Mouse (Mus musculus) small intestine, adult 2 months (tissue): ENCODE results near the gene Asic4. TPM values are rescaled to one million over a fixed set of nuclear protein-coding genes. Genes with fewer than 3 reads are reported as not detected.
A peak's percentile ranks its signal among the peaks of the same experiment; 100 is the strongest.

Experiments used
- H3K27ac ChIP-seq: fragments of 200-500 bp; 2 replicates; pipeline ENCODE4 v1.5.1; 2012; ENCODE audit warnings: low read depth, low read length, control low read depth, inconsistent platforms; ENCODE audit not compliant: insufficient read depth
- H3K27me3 ChIP-seq: fragments of 200-500 bp; 2 replicates; pipeline ENCODE4 v1.6.1; 2012; ENCODE audit warnings: mild to moderate bottlenecking, moderate library complexity, low read length, inconsistent platforms; ENCODE audit not compliant: control insufficient read depth, insufficient read depth
- H3K36me3 ChIP-seq: fragments of 200-500 bp; 2 replicates; pipeline ENCODE4 v1.6.1; 2012; ENCODE audit warnings: mild to moderate bottlenecking, low read length, control low read depth, inconsistent platforms; ENCODE audit not compliant: control insufficient read depth, insufficient read depth
- H3K4me1 ChIP-seq: fragments of 200-500 bp; 2 replicates; pipeline ENCODE4 v1.6.1; 2012; ENCODE audit warnings: low read length, inconsistent platforms, mixed read lengths; ENCODE audit not compliant: control insufficient read depth, insufficient read depth, insufficient read length
- H3K4me3 ChIP-seq: fragments of 200-500 bp; 2 replicates; pipeline ENCODE4 v1.5.1; 2012; ENCODE audit warnings: low read depth, mild to moderate bottlenecking, control low read depth, inconsistent platforms, low read length, moderate library complexity
- CTCF ChIP-seq: fragments of 200-500 bp; IDR thresholded peaks from 2 replicates; pipeline ENCODE4 v1.5.1; 2012; ENCODE audit warnings: low read depth, mild to moderate bottlenecking, control low read depth, inconsistent platforms, low read length, moderate library complexity, mixed read lengths; ENCODE audit not compliant: insufficient replicate concordance, insufficient read length; ENCODE audit errors: extremely low read depth
- POLR2A ChIP-seq: fragments of 200-500 bp; IDR thresholded peaks from 2 replicates; pipeline ENCODE4 v1.6.1; 2012; ENCODE audit warnings: low read depth, mild to moderate bottlenecking, control low read depth, inconsistent platforms, low read length, moderate library complexity
- WGBS: fragments of 180-500 bp; shearing (Covaris S2); methylation state at CpG from one replicate; pipeline ENCODE4 v1.1.7; 2018; 5-methylcytosine and 5-hydroxymethylcytosine counted together
- polyA plus RNA-seq: library from polyadenylated mRNA; depleted of rRNA; stranded (reverse); fragments of >200 nt; gene quantifications from 2 replicates; pipeline ENCODE4 v1.2.3, GENCODE M21; 2012

The Asic4 gene
- polyA plus RNA-seq, 1 experiment = 0.05 TPM

DNA sequence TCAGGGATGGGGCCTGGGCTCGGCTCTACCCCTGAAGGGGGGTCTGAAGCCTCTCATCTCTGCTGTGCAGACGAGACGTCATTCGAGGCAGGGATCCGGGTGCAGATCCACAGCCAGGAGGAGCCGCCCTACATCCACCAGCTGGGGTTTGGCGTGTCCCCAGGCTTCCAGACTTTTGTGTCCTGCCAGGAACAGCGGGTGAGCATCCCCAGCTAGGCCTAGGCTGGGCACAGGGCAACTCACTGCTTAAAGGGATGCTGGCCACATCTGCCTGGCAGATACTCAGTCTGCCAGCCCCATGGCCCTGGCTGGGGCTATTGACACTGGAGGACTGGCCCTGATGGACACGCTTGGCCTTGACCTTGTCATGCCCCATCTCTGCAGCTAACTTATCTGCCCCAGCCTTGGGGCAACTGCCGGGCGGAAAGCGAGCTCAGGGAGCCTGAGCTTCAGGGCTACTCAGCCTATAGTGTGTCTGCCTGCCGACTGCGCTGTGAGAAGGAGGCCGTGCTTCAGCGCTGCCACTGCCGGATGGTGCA lies 19.1 kb downstream of the Asic4 start:
- Histone ChIP-seq H3K27ac (no peak overlapping the region), H3K36me3 (peaks cover 3% of the 10 kb centered on the region; the same call in 1 of the 2 replicates), H3K27me3 (no peaks in the 10 kb centered on the region), H3K4me1 (no peaks in the 10 kb centered on the region), H3K4me3 (no peak overlapping the region)
- 70% methylated on average over 17 of the region's 17 CpGs for WGBS
- no peak for TF ChIP-seq CTCF
- no peak for TF ChIP-seq POLR2A

DNA sequence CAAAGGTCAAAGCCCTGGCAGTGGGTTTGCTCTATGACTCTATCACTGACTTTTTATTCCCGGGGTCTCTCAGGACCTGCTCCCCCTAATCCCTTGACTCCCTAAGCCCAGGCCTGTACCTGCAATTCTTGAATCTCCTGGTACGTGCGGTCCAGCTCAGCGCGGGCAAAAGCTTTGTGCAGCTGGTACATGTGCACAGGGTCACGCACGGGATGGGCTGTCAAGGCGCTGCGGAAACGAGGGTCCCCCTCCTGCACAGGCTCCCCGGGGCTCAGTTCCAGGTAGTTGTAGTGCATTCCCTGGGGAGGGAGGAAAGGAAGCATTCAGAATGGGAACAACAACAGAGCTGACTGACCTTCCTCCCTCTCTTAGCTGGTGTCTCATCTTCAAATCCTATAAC lies 26.2 kb downstream of the Asic4 start:
- 95% methylated on average over 11 of the region's 11 CpGs for WGBS
- H3K27ac ChIP-seq = no peak overlapping the region
- TF ChIP-seq CTCF (no peak), POLR2A (no peak)
- H3K27me3 ChIP-seq = no peaks in the 10 kb centered on the region; the same call in 1 of the 2 replicates
- peaks cover 13% of the 10 kb centered on the region for H3K4me1 ChIP-seq
- peaks cover 13% of the 10 kb centered on the region; the same call in 1 of the 2 replicates for H3K36me3 ChIP-seq
- H3K4me3 ChIP-seq = no peak overlapping the region

DNA sequence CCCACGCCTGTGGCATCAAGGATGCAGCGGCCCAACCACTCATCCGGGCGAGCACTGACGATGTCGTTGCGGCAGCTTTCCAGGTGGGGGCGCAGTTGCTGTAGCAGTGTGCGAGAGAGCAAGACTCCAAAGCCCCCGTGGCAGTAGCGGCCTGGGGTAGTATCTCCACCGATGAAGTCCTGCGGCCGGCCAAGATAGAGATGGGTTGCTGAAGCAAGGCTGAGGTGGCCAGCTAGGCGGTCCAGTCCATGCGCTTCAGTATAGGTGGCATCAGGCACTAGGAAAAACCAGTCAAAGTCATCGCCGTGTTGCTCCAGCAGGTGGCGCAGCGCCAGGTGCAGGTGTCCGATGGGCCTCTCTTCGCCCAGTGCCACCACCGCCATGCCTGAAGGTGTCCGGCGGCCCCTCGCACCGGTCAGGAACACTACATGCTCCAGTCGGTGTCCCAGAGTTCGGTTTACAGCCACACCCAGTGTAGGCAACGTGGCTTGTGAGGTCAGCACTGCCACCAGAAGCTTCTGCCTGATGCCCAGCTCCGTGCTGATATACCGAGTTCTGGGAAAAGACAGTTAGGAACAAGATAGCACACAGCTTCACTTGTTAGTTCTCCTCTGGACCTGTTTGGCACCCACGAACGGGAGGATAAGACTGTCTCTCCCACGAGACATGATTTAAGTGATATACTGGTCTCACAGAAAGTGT lies 27.2 kb downstream of the Asic4 start:
- Histone ChIP-seq H3K4me3 (peak overlapping the region; percentile 24), H3K27ac (no peak overlapping the region), H3K36me3 (peaks cover 13% of the 10 kb centered on the region; the same call in 1 of the 2 replicates), H3K27me3 (no peaks in the 10 kb centered on the region; the same call in 1 of the 2 replicates), H3K4me1 (peaks cover 13% of the 10 kb centered on the region)
- WGBS = 13% methylated on average over 35 of the region's 35 CpGs
- TF ChIP-seq POLR2A (no peak), CTCF (peak; percentile 93)

DNA sequence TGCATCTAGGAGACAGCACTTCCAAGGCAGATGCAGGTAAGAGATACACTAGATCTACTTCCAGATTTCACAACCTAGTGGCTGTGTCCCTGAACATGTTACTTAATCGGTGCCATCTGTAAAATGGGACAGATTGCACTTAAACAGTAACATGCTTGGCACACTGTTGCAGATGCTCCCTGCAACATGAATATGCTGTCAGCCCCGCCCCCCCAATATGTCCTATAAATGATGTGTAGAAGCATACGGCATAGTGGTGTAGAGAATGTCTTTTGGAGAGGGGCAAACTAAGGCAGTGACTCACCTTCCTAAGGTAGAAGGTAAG lies 27.7 kb downstream of the Asic4 start:
- Histone ChIP-seq H3K4me1 (peaks cover 13% of the 10 kb centered on the region), H3K27me3 (peaks cover 2% of the 10 kb centered on the region; the same call in 1 of the 2 replicates), H3K36me3 (peaks cover 13% of the 10 kb centered on the region; the same call in 1 of the 2 replicates), H3K27ac (no peak overlapping the region), H3K4me3 (no peak overlapping the region)
- TF ChIP-seq CTCF (no peak), POLR2A (no peak)
- 42% methylated on average over 3 of the region's 3 CpGs for WGBS

DNA sequence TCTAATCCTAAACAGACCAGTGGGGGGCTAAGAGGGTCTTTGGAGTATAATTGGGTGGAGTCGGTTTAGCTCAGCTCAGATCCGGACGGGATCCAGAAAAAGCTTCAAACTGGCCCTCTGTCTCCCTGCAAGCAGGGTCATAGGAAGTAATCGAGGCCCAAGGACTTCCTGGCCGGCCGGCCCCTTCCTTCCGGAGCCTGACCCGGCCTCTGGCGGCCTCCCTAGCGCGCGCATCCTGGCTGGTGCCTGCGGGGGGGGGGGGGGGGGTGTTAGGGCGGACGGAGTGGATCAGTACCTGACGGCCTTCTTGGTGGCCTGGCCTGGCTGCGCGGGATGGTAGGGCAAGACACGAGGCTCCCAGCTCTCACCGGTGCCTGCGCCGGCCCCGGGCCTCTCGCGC lies 28.3 kb downstream of the Asic4 start:
- Histone ChIP-seq H3K36me3 (peaks cover 13% of the 10 kb centered on the region; the same call in 1 of the 2 replicates), H3K27ac (peak overlapping the region; percentile 63; the same call in 1 of the 2 replicates), H3K27me3 (peaks cover 2% of the 10 kb centered on the region; the same call in 1 of the 2 replicates), H3K4me1 (peaks cover 13% of the 10 kb centered on the region), H3K4me3 (peak overlapping the region; percentile 88)
- no peak for TF ChIP-seq POLR2A
- no peak for TF ChIP-seq CTCF
- 1% methylated on average over 25 of the region's 25 CpGs for WGBS

DNA sequence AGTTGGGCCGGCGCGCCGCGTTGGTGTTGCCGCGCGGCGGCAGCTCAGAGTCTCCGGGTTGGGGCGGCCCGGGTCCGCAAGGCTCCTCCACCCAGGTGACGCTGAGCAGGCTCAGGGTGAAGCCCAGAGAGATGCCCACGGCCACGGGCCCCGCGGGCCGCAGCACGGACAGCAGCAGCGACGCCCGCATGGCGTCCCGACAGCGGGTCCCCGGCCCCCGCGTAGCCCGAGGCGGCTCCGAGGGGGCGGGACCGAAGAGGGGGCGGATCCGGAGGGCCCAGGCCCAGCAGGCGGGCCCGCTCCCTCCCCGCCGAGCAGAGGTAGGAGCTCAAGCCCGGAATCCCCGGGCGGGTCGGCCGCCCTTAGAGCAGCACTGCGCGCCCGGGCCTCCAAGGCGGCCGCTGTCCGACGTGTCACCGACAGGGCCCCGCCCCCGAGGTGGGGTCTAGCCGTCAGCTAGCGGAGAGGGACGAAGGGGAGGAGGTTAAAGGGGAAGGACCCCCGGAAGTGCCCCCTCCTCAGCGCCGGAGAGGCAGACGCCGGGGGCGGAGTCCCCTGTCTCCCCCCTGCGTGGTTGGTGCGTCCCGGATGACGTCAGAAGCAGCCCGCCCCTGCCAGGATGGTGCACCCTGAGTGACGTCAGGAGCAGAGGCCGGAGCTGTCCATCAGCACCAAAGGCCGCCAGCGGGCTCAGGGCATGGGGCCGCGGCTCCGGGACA lies 28.8 kb downstream of the Asic4 start, which contains the start of the genes Chpf and Tmem198:
Chpf (minus strand) TSS at position 392 of the 719 bp plus-strand sequence.
Tmem198 (plus strand) TSS at position 617 of the 719 bp plus-strand sequence.
- H3K4me1 ChIP-seq = peaks cover 13% of the 10 kb centered on the region
- peak within 1 kb of the TSS; percentile 63 for H3K27ac ChIP-seq
- peak within 1 kb of the TSS; percentile 88 for H3K4me3 ChIP-seq
- peaks cover 2% of the 10 kb centered on the region; the same call in 1 of the 2 replicates for H3K27me3 ChIP-seq
- under 1% methylated on average over 76 of the region's 76 CpGs for WGBS
- H3K36me3 ChIP-seq = peaks cover 12% of the 10 kb centered on the region; the same call in 1 of the 2 replicates
- TF ChIP-seq CTCF (no peak), POLR2A (peak; percentile 31; the same call in 1 of the 2 replicates)
